Mouse (Mus musculus) small intestine, adult 2 months (tissue): ENCODE results near the gene Slc7a6.

Experiments used
- CTCF ChIP-seq: fragments of 200-500 bp; IDR thresholded peaks from 2 replicates; pipeline ENCODE4 v1.5.1; 2012; ENCODE audit warnings: low read depth, mild to moderate bottlenecking, control low read depth, inconsistent platforms, low read length, moderate library complexity, mixed read lengths; ENCODE audit not compliant: insufficient replicate concordance, insufficient read length; ENCODE audit errors: extremely low read depth
- POLR2A ChIP-seq: fragments of 200-500 bp; IDR thresholded peaks from 2 replicates; pipeline ENCODE4 v1.6.1; 2012; ENCODE audit warnings: low read depth, mild to moderate bottlenecking, control low read depth, inconsistent platforms, low read length, moderate library complexity

- TF ChIP-seq CTCF = no peak
- TF ChIP-seq POLR2A = no peak
Observed at GRCm38 (mm10) chr8:106135672-106136071, 33.0 kb upstream of the Slc7a6 start.
